Comparison of ENCODE assay signal across 8 mouse cellular contexts in genomic region chr8:108715416-108715948, GRCm38 (mm10).
A peak's percentile ranks its signal among the peaks of the same experiment; 100 is the strongest.
DNase-seq lines count a peak whose midpoint lies in the region; ATAC-seq and TF ChIP-seq lines count a peak whose summit lies in the region.

No protein-coding gene starts in this region.

- DNase-seq in lung, embryonic 14.5 days = peak; percentile 76
- no peak for DNase-seq in lung, postnatal 25 days (ENCODE audit: low spot score)
- DNase-seq in limb, embryonic 10.5 days (ENCODE audit: low spot score) = no peak
- no peak for DNase-seq in frontal cortex, adult 2 months (ENCODE audit: extremely low spot score in 1 of 2, low spot score in 1 of 2)
- no peak for DNase-seq in left cerebral cortex, adult 11 months (ENCODE audit: low spot score)

- peak overlapping the region; percentile 96 for H3K27ac ChIP-seq in lung, embryonic 14.5 days (ENCODE audit: low read depth)
- peak overlapping the region; percentile 96 for H3K27ac ChIP-seq in embryonic facial prominence, embryonic 12.5 days
- H3K27ac ChIP-seq in limb, embryonic 10.5 days = peak overlapping the region; percentile 100
- peak overlapping the region; percentile 93 for H3K27ac ChIP-seq in neural tube, embryonic 14.5 days (ENCODE audit: low read depth, low read length)

- peak overlapping the region; percentile 97 for H3K4me2 ChIP-seq in lung, embryonic 14.5 days
- H3K4me2 ChIP-seq in embryonic facial prominence, embryonic 12.5 days (replicated peaks) = peak overlapping the region; percentile 97
- H3K4me2 ChIP-seq in neural tube, embryonic 14.5 days (ENCODE audit: low read depth, low read length) = peak overlapping the region; percentile 97

- peaks cover 41% of the 10 kb centered on the region for H3K4me1 ChIP-seq in lung, embryonic 14.5 days (ENCODE audit: insufficient read depth)
- H3K4me1 ChIP-seq in embryonic facial prominence, embryonic 12.5 days = peaks cover 84% of the 10 kb centered on the region
- peaks cover 98% of the 10 kb centered on the region for H3K4me1 ChIP-seq in limb, embryonic 10.5 days
- peaks cover 54% of the 10 kb centered on the region; the same call in 1 of the 2 replicates for H3K4me1 ChIP-seq in neural tube, embryonic 14.5 days (ENCODE audit: control insufficient read depth, insufficient read depth, low read length)

- no peaks in the 10 kb centered on the region for H3K9me3 ChIP-seq in lung, embryonic 14.5 days (ENCODE audit: low read depth, low read length)
- no peaks in the 10 kb centered on the region for H3K9me3 ChIP-seq in embryonic facial prominence, embryonic 12.5 days
- no peaks in the 10 kb centered on the region for H3K9me3 ChIP-seq in limb, embryonic 10.5 days (replicated peaks)
- no peaks in the 10 kb centered on the region for H3K9me3 ChIP-seq in neural tube, embryonic 14.5 days (ENCODE audit: control insufficient read depth, low read length)

- peak overlapping the region; percentile 77 for H3K4me3 ChIP-seq in lung, embryonic 14.5 days (ENCODE audit: low read depth, low read length)
- H3K4me3 ChIP-seq in embryonic facial prominence, embryonic 12.5 days = peak overlapping the region; percentile 83
- H3K4me3 ChIP-seq in limb, embryonic 10.5 days = peak overlapping the region; percentile 74
- H3K4me3 ChIP-seq in neural tube, embryonic 14.5 days (ENCODE audit: low read depth, low read length) = peak overlapping the region; percentile 79

- no peaks in the 10 kb centered on the region; the same call in 1 of the 2 replicates for H3K36me3 ChIP-seq in lung, embryonic 14.5 days (ENCODE audit: insufficient read depth)
- no peaks in the 10 kb centered on the region for H3K36me3 ChIP-seq in embryonic facial prominence, embryonic 12.5 days
- H3K36me3 ChIP-seq in limb, embryonic 10.5 days = no peaks in the 10 kb centered on the region
- no peaks in the 10 kb centered on the region for H3K36me3 ChIP-seq in neural tube, embryonic 14.5 days (ENCODE audit: control insufficient read depth, insufficient read depth, low read length)

- WGBS in lung, embryonic 14.5 days = 11% methylated on average over 11 of the region's 11 CpGs
- WGBS in embryonic facial prominence, embryonic 12.5 days = 3% methylated on average over 11 of the region's 11 CpGs
- WGBS in limb, embryonic 10.5 days = 5% methylated on average over 11 of the region's 11 CpGs
- WGBS in neural tube, embryonic 14.5 days = 8% methylated on average over 11 of the region's 11 CpGs

- ATAC-seq in lung, embryonic 14.5 days (ENCODE audit: insufficient read depth) = no peak
- ATAC-seq in embryonic facial prominence, embryonic 12.5 days (ENCODE audit: insufficient number of reproducible peaks, insufficient read depth, low FRiP score, low TSS enrichment) = no peak
- ATAC-seq in neural tube, embryonic 14.5 days (ENCODE audit: low read depth) = no peak
- no peak for ATAC-seq in inflammation-experienced regulatory T-cells, adult 6 months

- H3K9ac ChIP-seq in lung, embryonic 14.5 days = peak overlapping the region; percentile 94
- H3K9ac ChIP-seq in embryonic facial prominence, embryonic 12.5 days = peak overlapping the region; percentile 92
- H3K9ac ChIP-seq in neural tube, embryonic 14.5 days (replicated peaks; ENCODE audit: low read depth, low read length) = peak overlapping the region; percentile 92

- no peaks in the 10 kb centered on the region for H3K27me3 ChIP-seq in lung, embryonic 14.5 days (ENCODE audit: insufficient read depth, low read length)
- no peaks in the 10 kb centered on the region for H3K27me3 ChIP-seq in embryonic facial prominence, embryonic 12.5 days
- no peaks in the 10 kb centered on the region for H3K27me3 ChIP-seq in limb, embryonic 10.5 days (ENCODE audit: low read depth, poor library complexity, severe bottlenecking)
- no peaks in the 10 kb centered on the region for H3K27me3 ChIP-seq in neural tube, embryonic 14.5 days (ENCODE audit: control insufficient read depth, insufficient read depth, low read length)

- TF ChIP-seq CTCF in lung, embryonic 14.5 days (IDR thresholded peaks at IDR 0.05; ENCODE audit: low read depth) = no peak
